Mouse (Mus musculus) brain, embryonic 14.5 days (tissue): Measurements from ENCODE around the gene Alyref2. TPM values are rescaled to one million over a fixed set of nuclear protein-coding genes. Genes with fewer than 3 reads are reported as not detected.

ENCODE experiments used
- DNase-seq: peaks from one replicate; pipeline ENCODE4 v3.0.0-alpha.2; 2011; ENCODE audit warnings: low read depth
- CTCF ChIP-seq: fragments of 200-500 bp; IDR thresholded peaks from 2 replicates; pipeline ENCODE4 v1.5.1; 2012; ENCODE audit warnings: inconsistent platforms, mild to moderate bottlenecking, moderate library complexity, borderline replicate concordance; ENCODE audit not compliant: insufficient read depth, insufficient read length; ENCODE audit errors: extremely low read depth
- POLR2A ChIP-seq: fragments of 200-500 bp; IDR thresholded peaks from 2 replicates; pipeline ENCODE4 v1.6.1; 2012; ENCODE audit warnings: mild to moderate bottlenecking, inconsistent platforms, borderline replicate concordance; ENCODE audit not compliant: poor library complexity, insufficient read depth, insufficient read length, severe bottlenecking; ENCODE audit errors: extremely low read depth
- polyA plus RNA-seq: library from polyadenylated mRNA; depleted of rRNA; stranded (reverse); fragments of >200 nt; gene quantifications from 2 replicates; pipeline ENCODE4 v1.2.3, GENCODE M21; 2012

Gene Alyref2
- polyA plus RNA-seq, 1 experiment, result 17.8 TPM

DNA sequence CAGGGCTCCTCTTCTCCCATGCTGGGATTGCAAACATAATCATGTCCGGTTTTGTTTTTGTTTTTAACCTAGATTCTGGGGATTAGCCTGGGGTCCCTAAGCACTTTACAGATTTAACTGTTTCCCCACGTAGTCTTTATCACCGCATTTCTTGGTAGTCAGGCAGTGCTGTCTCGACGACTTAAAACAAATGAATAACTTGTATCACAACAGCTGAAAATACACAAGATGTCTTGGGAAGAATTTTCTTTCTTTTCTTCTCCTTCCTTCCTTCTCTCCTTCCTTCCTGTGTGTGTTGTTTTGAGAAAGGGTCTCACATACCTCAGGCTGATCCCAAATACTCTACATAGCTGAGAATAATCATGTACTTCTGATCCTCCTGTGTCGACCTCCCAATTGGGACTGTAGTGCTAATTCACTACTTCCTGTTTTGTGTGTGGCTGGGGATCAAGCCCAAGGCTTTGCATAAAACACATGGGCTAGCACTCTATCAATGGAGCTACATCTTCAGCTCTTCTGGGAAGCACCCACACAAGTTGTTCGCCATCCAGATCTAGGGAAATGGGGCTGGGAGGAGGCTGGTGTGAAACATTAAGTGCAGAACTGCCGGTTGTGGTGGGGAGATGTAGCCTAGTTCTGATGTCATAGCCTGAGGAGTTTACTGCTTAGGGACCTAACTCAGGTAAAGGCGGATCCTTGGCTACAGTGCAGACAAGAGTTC is 29.2 kb upstream of the Alyref2 start:
- TF ChIP-seq POLR2A (no peak), CTCF (no peak)
- DNase-seq, result no peak

GRCm38 (mm10) chr1:171477123-171477522 is 26.2 kb upstream of the Alyref2 start:
- no peak for TF ChIP-seq CTCF
- TF ChIP-seq POLR2A, result no peak

DNA sequence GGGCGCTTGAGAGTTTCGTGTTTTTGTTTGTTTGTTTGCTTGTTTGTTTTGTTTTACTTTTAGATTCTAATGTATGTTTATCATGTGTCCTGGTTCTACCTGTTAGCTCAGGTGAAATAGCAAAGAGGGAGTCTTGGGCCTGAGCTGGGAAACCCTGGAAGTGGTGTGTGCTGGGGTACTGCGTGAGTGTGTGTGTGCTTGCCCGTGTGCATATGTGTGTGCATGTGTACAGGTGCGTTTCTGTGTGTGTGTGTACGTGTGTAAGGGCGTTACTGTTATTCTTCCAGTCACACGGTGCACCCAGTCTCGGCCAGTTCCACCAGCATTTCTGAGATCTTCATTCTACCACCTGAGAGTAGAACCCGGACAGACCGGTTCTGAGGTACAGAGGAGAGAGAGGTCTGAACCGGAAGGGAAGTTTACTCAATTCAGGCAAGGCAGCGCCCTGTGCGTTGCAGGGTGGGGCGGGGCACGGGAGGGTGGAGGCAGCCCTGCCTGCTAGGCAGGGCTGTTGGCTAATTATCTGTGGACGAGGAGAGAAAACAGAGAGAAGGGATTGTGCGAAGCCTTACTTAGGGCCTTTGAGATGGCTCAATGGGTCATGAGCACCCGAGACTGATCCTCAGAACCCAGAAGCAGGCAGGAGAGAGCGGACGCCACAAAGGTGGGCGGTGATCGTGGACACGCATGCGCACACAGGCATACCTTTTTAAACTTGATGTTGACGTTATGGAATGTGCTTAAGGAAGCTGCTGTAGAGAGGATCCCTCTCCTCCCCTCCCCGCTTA is 25.3 kb upstream of the Alyref2 start:
- TF ChIP-seq POLR2A (no peak), CTCF (no peak)
- DNase-seq, result peak; percentile 39

More at GRCm38 (mm10) chr1:171477123-171477522, 26.2 kb upstream of the Alyref2 start:
- no peak for DNase-seq

DNA sequence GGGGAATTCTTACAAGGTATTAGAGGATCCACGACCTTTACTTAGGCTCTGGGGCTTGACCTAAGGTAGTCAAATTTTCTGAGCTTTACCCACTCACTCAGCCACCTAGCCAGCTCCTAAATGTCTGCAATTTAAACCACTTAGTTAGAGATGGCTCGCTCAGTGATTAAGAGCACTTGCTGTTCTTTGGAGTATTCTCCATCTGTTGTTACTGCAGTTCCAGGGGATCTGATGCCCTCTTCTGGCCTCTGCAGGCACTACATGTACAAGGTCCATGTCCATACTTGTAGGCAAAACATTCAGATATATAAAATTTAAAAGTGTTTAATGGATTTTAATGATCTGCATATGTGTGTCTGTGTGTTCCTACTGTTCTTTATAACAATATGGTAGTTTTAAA is 24.3 kb upstream of the Alyref2 start:
- TF ChIP-seq CTCF (peak; percentile 62; the same call in 1 of the 2 replicates), POLR2A (no peak)
- DNase-seq, result peak; percentile 78

- TF ChIP-seq POLR2A, result no peak
- TF ChIP-seq CTCF, result no peak
- DNase-seq, result no peak
Measured at GRCm38 (mm10) chr1:171494241-171494640, 9.0 kb upstream of the Alyref2 start.

- TF ChIP-seq POLR2A (no peak), CTCF (no peak)
- DNase-seq, result no peak
Measured at GRCm38 (mm10) chr1:171495371-171495770, 7.9 kb upstream of the Alyref2 start.

- no peak for DNase-seq
- TF ChIP-seq POLR2A, result no peak
- TF ChIP-seq CTCF, result no peak
Measured at GRCm38 (mm10) chr1:171499856-171500255, 3.4 kb upstream of the Alyref2 start.

- TF ChIP-seq CTCF (no peak), POLR2A (no peak)
- DNase-seq, result no peak
Measured at GRCm38 (mm10) chr1:171501016-171501610, 2.2 kb upstream of the Alyref2 start.

- peak; percentile 67; the same call in 1 of the 2 replicates for TF ChIP-seq CTCF
- no peak for TF ChIP-seq POLR2A
- peak; percentile 78 for DNase-seq
Measured at GRCm38 (mm10) chr1:171501636-171502080, 1.6 kb upstream of the Alyref2 start.

DNA sequence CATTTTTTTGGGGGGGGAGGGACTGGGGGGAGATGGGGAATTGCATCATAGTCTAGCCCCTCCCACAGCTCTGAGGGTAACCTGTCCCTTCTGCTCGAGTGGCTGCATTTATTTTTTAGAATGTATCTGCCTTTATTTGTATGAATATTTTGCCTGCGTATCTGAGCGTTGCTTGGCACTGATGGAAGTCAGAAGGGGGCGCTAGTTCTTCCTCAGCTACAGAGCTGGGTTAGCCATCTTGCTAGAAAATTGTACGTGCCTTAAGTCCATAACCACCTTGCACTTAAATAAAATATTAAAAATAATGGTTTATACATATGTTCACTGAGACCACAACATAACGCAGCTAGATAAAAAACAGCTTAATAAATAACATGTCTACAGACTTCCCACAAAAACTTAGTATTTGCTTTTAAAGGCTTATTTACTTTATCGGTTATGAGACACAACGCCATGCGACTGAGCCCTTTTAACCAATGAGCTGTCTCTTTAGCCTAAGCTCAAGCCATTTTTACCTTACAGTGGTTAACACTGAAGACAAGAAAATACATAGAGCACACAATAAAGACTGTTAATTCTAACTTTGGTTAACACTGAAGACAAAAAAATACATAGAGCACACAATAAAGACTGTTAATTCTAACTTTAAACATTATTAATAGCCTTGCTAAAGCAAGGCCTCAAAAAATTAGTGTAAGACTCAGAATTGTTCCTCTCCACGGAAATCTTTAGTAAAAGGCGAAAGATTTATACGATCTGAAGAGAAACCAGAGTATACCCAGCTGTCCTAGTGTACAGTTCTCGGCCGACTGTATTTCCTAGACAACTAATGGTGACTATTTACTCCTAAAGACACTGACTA is 659 bp upstream of the Alyref2 start:
- peak; percentile 63; the same call in 1 of the 2 replicates for TF ChIP-seq CTCF
- 0 out of 2 replicates have a peak, but pooled peaks have one; percentile 14 for TF ChIP-seq POLR2A
- DNase-seq, result peak; percentile 93

GRCm38 (mm10) chr1:171503592-171504291 is 464 bp downstream of the Alyref2 start:
- TF ChIP-seq POLR2A (peak; percentile 20; the same call in 1 of the 2 replicates), CTCF (no peak)

More at GRCm38 (mm10) chr1:171503592-171504291, 464 bp downstream of the Alyref2 start:
- DNase-seq, result peak; percentile 83
